Mouse (Mus musculus) limb, embryonic 14.5 days (tissue): ENCODE data around the gene Rgs12. TPM values are rescaled to one million over a fixed set of nuclear protein-coding genes. Genes with fewer than 3 reads are reported as not detected.

Experiments used
- ATAC-seq: fragments of 200-750 bp; cut with Nextera tagmentation; 2 replicates; pipeline ENCODE4 v1.8.0; 2017; ENCODE audit warnings: low read depth, moderate number of reproducible peaks, moderate TSS enrichment; ENCODE audit not compliant: low FRiP score
- DNase-seq: peaks from one replicate; pipeline ENCODE4 v3.0.0-alpha.2; 2015; ENCODE audit warnings: low spot score
- H3K27ac ChIP-seq: fragments of 300-500 bp; sonication (generic); replicated peaks from 2 replicates; pipeline ENCODE4 v1.5.1; 2014; ENCODE audit warnings: low read depth, mild to moderate bottlenecking, low read length, moderate library complexity, mixed read lengths
- H3K27me3 ChIP-seq: fragments of 300-500 bp; sonication (generic); 2 replicates; pipeline ENCODE4 v1.6.1; 2014; ENCODE audit warnings: low read length, mixed read lengths; ENCODE audit not compliant: control insufficient read depth, insufficient read depth
- H3K36me3 ChIP-seq: fragments of 300-500 bp; sonication (generic); 2 replicates; pipeline ENCODE4 v1.6.1; 2014; ENCODE audit warnings: mild to moderate bottlenecking, low read length, moderate library complexity, mixed read lengths; ENCODE audit not compliant: control insufficient read depth, insufficient read depth
- H3K4me1 ChIP-seq: fragments of 300-500 bp; sonication (generic); 2 replicates; pipeline ENCODE4 v1.6.1; 2014; ENCODE audit warnings: antibody characterized with exemption, low read length, mixed read lengths; ENCODE audit not compliant: control insufficient read depth, insufficient read depth
- H3K4me2 ChIP-seq: fragments of 300-500 bp; sonication (generic); replicated peaks from 2 replicates; pipeline ENCODE4 v1.6.1; 2014; ENCODE audit warnings: low read depth, mild to moderate bottlenecking, low read length, moderate library complexity; ENCODE audit not compliant: severe bottlenecking
- H3K4me3 ChIP-seq: fragments of 300-500 bp; sonication (generic); replicated peaks from 2 replicates; pipeline ENCODE4 v1.5.1; 2014; ENCODE audit warnings: low read length
- H3K9ac ChIP-seq: fragments of 300-500 bp; sonication (generic); 2 replicates; pipeline ENCODE4 v1.6.1; 2014; ENCODE audit warnings: mild to moderate bottlenecking, low read depth, low read length, moderate library complexity; ENCODE audit not compliant: severe bottlenecking
- H3K9me3 ChIP-seq: fragments of 300-500 bp; sonication (generic); 2 replicates; pipeline ENCODE4 v1.6.1; 2016; ENCODE audit warnings: low read length; ENCODE audit not compliant: control insufficient read depth
- POLR2A ChIP-seq: fragments of 200-500 bp; IDR thresholded peaks from 2 replicates; pipeline ENCODE4 v1.8.0; 2012; ENCODE audit warnings: inconsistent platforms, mild to moderate bottlenecking, moderate library complexity, borderline replicate concordance; ENCODE audit not compliant: insufficient read depth, insufficient read length; ENCODE audit errors: extremely low read depth
- WGBS: fragments of 180-500 bp; shearing (Covaris S2); extraction: QIAGEN DNeasy Blood & Tissue Kit; methylation state at CpG from one replicate; pipeline ENCODE4 v1.1.7; 2014; 5-methylcytosine and 5-hydroxymethylcytosine counted together
- polyA plus RNA-seq, 2 experiments: library from polyadenylated mRNA; depleted of rRNA in 1 of 2; stranded (reverse) in 1 of 2; unstranded in 1 of 2; fragments of >200 nt; fragmentation: Nextera tagmentation in 1 of 2; extraction: Ambion mirVana in 1 of 2; gene quantifications; 2 replicates each; pipeline versions ENCODE4 v1.2.1 to v1.2.3; 2012 to 2014

The Rgs12 gene
- polyA plus RNA-seq (2012; rRNA removed), result 40.4 and 48.1 TPM in 2 replicates
- 32.6 and 39.0 TPM in 2 replicates for polyA plus RNA-seq (2014; fragmentation: Nextera tagmentation; extraction: Ambion mirVana)

GRCm38 (mm10) chr5:34948861-34949760 lies at the start of gene Rgs12:
Gene Rgs12, plus strand, starts transcription at chr5:34949445.
- peak within 1 kb of the TSS; percentile 92 for H3K4me3 ChIP-seq
- 0% methylated on average over 60 of the region's 84 CpGs for WGBS
- H3K9me3 ChIP-seq, result no peaks in the 10 kb centered on the region
- DNase-seq (peak; percentile 71), ATAC-seq (peak; percentile 98)
- H3K4me2 ChIP-seq, result peak within 1 kb of the TSS; percentile 71
- peak within 1 kb of the TSS; percentile 95 for H3K9ac ChIP-seq
- peaks cover 12% of the 10 kb centered on the region for H3K4me1 ChIP-seq
- peaks cover 10% of the 10 kb centered on the region; the same call in 1 of the 2 replicates for H3K36me3 ChIP-seq
- H3K27ac ChIP-seq, result peak within 1 kb of the TSS; percentile 93
- H3K27me3 ChIP-seq, result no peaks in the 10 kb centered on the region
- TF ChIP-seq POLR2A, result peak; percentile 60; the same call in 1 of the 2 replicates

- Histone ChIP-seq H3K9me3 (no peaks in the 10 kb centered on the region), H3K27me3 (no peaks in the 10 kb centered on the region), H3K4me2 (no peak overlapping the region), H3K4me3 (no peak overlapping the region), H3K9ac (no peak overlapping the region), H3K27ac (no peak overlapping the region), H3K36me3 (peaks cover 74% of the 10 kb centered on the region), H3K4me1 (no peaks in the 10 kb centered on the region)
- no peak for DNase-seq
- no peak for ATAC-seq
- WGBS, result 96% methylated on average over 6 of the region's 6 CpGs
- TF ChIP-seq POLR2A, result no peak
These were observed 49.3 kb upstream of the Rgs12 start for GRCm38 (mm10) chr5:34899787-34900469.

DNA sequence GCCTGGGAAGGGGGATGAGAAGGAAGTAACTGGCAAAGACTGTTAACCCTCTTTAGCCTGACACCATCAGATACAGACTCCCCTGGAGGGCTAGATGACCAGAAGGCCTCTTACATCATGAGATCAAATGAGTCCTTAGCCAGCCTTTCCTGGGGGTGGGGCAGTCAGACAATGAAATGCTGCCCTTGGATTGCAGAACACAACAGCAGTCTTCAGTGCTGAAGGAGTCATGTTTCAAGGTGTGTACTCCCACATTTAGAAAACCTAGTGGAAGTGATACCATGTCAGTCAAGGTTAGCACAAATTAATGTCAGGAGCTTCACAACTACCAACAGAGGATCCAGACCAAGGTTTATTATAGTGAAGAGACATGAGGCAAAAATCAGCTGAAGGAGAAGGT lies 46.9 kb upstream of the Rgs12 start:
- H3K27ac ChIP-seq, result no peak overlapping the region
- TF ChIP-seq POLR2A, result no peak
- no peak overlapping the region for H3K4me3 ChIP-seq

GRCm38 (mm10) chr5:34902811-34903385 lies 46.3 kb upstream of the Rgs12 start:
- ATAC-seq, result no peak
- peak; percentile 61 for DNase-seq
- Histone ChIP-seq H3K4me3 (no peak overlapping the region), H3K9ac (no peak overlapping the region), H3K4me2 (no peak overlapping the region), H3K27me3 (no peaks in the 10 kb centered on the region), H3K9me3 (no peaks in the 10 kb centered on the region), H3K36me3 (peaks cover 77% of the 10 kb centered on the region), H3K4me1 (no peaks in the 10 kb centered on the region), H3K27ac (no peak overlapping the region)
- TF ChIP-seq POLR2A, result no peak
- WGBS, result 84% methylated on average over 5 of the region's 5 CpGs

More for the DNA sequence above, 46.9 kb upstream of the Rgs12 start:
- H3K9me3 ChIP-seq, result no peaks in the 10 kb centered on the region
- no peaks in the 10 kb centered on the region for H3K4me1 ChIP-seq
- no peak overlapping the region for H3K9ac ChIP-seq
- peaks cover 77% of the 10 kb centered on the region for H3K36me3 ChIP-seq
- no peak overlapping the region for H3K4me2 ChIP-seq
- no peak for DNase-seq
- H3K27me3 ChIP-seq, result no peaks in the 10 kb centered on the region
- no peak for ATAC-seq

DNA sequence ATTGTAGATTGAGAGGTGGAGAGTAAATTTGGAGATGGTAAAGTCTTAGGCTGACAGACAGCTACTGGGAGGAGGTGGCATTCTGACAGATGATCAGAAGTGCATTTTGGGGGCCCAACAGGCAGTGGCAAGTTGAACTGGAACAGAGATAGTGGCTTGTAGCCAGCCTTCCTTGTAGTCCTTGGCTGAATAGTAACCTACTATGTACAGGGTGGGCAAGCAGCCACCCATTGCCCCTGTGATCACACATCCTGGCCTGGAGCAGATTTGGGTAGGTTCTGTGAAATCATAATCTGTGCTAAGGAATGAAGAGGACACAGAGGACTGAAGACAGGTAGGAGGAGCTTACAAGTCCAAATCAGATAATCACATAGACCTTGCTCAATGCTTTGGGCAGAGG lies 44.8 kb upstream of the Rgs12 start:
- no peak overlapping the region for H3K27ac ChIP-seq
- no peaks in the 10 kb centered on the region for H3K4me1 ChIP-seq
- H3K36me3 ChIP-seq, result peaks cover 73% of the 10 kb centered on the region
- no peaks in the 10 kb centered on the region for H3K9me3 ChIP-seq
- ATAC-seq (no peak), DNase-seq (no peak)
- TF ChIP-seq POLR2A, result no peak
- H3K27me3 ChIP-seq, result no peaks in the 10 kb centered on the region
- H3K4me2 ChIP-seq, result no peak overlapping the region
- H3K9ac ChIP-seq, result no peak overlapping the region
- H3K4me3 ChIP-seq, result no peak overlapping the region
